Mouse (Mus musculus): ENCODE measurements around the gene Pkdrej. TPM values are rescaled to one million over a fixed set of nuclear protein-coding genes. Genes with fewer than 3 reads are reported as not detected.

Pkdrej gene
- polyA plus RNA-seq, 1 experiment = 0.47 TPM

GRCm38 (mm10) chr15:85810806-85811521 lies 10.6 kb downstream of the Pkdrej start:
- TF ChIP-seq CTCF (IDR thresholded peaks at IDR 0.05; ENCODE audit: borderline replicate concordance, insufficient read depth, low read length) (no peak), POLR2A (IDR thresholded peaks at IDR 0.05; ENCODE audit: low read depth, low read length) (no peak)
- Histone ChIP-seq H3K27ac (ENCODE audit: insufficient read depth, low read length) (no peak overlapping the region), H3K4me1 (ENCODE audit: control insufficient read depth, insufficient read depth, low read length) (0 out of 2 replicates have a peak, but pooled peaks cover 3% of the 10 kb centered on the region), H3K4me3 (ENCODE audit: insufficient read depth, low read length) (peak overlapping the region; percentile 74)

DNA sequence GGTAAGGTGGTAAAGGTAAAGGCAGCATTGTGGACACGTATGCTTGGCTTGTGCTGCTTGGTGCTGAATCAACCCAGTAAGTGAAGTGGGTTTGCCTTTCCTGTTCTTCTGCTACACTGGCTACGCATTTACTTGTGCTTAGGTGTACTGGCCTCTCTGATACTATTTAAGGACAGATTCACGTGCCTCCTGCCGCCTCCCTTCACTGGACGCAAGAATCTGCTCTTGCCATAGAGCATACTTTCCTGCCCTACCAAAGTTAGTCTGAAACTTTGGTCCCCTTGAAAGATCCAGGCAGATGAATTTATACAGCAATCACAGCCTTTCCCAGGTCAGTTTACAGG lies 11.1 kb downstream of the Pkdrej start:
- peak overlapping the region; percentile 74 for H3K4me3 ChIP-seq (ENCODE audit: insufficient read depth, low read length)
- no peak overlapping the region for H3K27ac ChIP-seq (ENCODE audit: insufficient read depth, low read length)
- TF ChIP-seq CTCF (IDR thresholded peaks at IDR 0.05; ENCODE audit: borderline replicate concordance, insufficient read depth, low read length) (no peak), POLR2A (IDR thresholded peaks at IDR 0.05; ENCODE audit: low read depth, low read length) (no peak)
- 0 out of 2 replicates have a peak, but pooled peaks cover 3% of the 10 kb centered on the region for H3K4me1 ChIP-seq (ENCODE audit: control insufficient read depth, insufficient read depth, low read length)

DNA sequence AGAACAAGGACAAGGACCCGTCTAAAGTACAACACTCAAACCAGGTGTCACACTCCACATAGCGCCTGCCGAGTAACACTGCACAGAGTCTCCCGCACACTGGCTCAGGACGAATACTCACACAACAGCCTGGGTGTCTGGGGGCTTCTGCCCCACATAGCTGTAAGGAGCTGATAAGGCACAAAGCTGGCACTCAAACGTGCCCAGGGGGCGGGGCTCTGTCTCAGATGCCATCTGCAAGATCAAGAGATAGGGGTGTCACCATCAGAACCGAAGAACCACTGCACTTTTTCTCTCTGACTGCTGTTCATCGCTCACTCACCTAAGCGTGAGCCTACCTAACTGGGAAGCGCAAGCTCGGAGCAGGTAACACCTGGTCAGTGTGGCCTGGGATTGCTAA lies 12.4 kb downstream of the Pkdrej start:
- Histone ChIP-seq H3K4me3 (ENCODE audit: insufficient read depth, low read length) (no peak overlapping the region), H3K27ac (ENCODE audit: insufficient read depth, low read length) (no peak overlapping the region), H3K4me1 (ENCODE audit: control insufficient read depth, insufficient read depth, low read length) (0 out of 2 replicates have a peak, but pooled peaks cover 3% of the 10 kb centered on the region)
- no peak for TF ChIP-seq POLR2A (IDR thresholded peaks at IDR 0.05; ENCODE audit: low read depth, low read length)
- no peak for TF ChIP-seq CTCF (IDR thresholded peaks at IDR 0.05; ENCODE audit: borderline replicate concordance, insufficient read depth, low read length)

DNA sequence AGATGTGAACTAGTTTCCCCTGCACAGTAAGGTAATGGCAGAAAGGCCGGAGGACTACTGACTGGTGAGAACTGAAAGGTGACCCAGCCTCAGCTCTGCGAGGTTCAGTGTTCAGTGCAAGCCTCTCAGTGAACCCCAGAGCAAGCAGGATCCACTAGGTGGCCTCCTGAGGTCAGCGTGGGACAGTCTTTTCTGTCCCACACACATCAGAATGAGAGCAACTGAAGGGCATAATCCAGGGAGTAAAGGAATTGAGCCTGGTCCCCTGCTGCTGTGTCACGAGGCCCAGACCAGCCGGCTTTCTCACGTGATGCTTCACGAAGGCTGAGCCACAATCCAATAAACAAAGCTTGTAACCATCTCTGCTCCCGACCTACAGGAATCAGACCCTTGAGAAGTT lies 13.1 kb downstream of the Pkdrej start:
- H3K4me3 ChIP-seq (ENCODE audit: insufficient read depth, low read length) = no peak overlapping the region
- TF ChIP-seq POLR2A (IDR thresholded peaks at IDR 0.05; ENCODE audit: low read depth, low read length) (no peak), CTCF (IDR thresholded peaks at IDR 0.05; ENCODE audit: borderline replicate concordance, insufficient read depth, low read length) (no peak)
- 0 out of 2 replicates have a peak, but pooled peaks cover 3% of the 10 kb centered on the region for H3K4me1 ChIP-seq (ENCODE audit: control insufficient read depth, insufficient read depth, low read length)
- no peak overlapping the region for H3K27ac ChIP-seq (ENCODE audit: insufficient read depth, low read length)

DNA sequence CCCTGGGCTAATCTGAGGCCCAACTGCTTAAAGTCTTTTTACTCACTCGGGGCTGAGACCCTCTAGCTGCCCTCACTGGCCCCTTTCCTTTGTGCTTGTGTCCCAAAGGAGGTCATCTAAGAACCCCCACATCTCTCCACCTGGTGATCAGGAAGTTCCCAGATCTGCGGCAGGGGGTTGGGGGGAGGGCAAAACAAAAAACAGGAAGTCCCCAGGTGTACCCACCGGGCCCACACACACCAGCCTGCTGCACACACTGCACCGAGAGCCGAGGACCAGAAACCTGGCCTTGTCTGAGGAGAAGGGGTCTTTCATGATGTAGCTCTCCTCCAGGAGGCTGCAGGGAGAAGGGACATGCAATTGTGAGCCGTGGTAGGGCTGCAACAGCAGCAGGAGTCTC lies 13.5 kb downstream of the Pkdrej start:
- Histone ChIP-seq H3K27ac (ENCODE audit: insufficient read depth, low read length) (no peak overlapping the region), H3K4me3 (ENCODE audit: insufficient read depth, low read length) (no peak overlapping the region), H3K4me1 (ENCODE audit: control insufficient read depth, insufficient read depth, low read length) (0 out of 2 replicates have a peak, but pooled peaks cover 3% of the 10 kb centered on the region)
- TF ChIP-seq CTCF (IDR thresholded peaks at IDR 0.05; ENCODE audit: borderline replicate concordance, insufficient read depth, low read length) (no peak), POLR2A (IDR thresholded peaks at IDR 0.05; ENCODE audit: low read depth, low read length) (no peak)

DNA sequence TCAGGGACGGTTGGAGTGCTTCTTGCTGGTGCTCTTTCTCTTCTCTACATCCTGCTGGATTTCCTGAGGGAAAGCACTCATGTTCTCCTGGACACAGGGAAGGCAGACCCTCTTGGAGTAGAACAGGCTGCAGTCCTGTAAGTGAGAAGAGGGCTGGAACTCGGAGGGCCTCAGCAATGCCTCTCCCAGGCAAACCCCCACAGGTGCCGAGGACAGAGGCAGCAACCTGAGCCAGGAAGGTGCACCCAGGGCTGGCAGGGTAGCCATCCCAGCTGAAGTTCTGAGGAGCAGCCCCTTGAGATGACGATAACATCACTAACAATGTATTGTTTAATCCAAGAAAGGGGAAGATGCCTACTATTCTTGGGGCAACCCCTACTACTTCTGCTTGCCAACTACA lies 14.1 kb downstream of the Pkdrej start:
- Histone ChIP-seq H3K4me3 (ENCODE audit: insufficient read depth, low read length) (no peak overlapping the region), H3K4me1 (ENCODE audit: control insufficient read depth, insufficient read depth, low read length) (0 out of 2 replicates have a peak, but pooled peaks cover 3% of the 10 kb centered on the region), H3K27ac (ENCODE audit: insufficient read depth, low read length) (no peak overlapping the region)
- TF ChIP-seq POLR2A (IDR thresholded peaks at IDR 0.05; ENCODE audit: low read depth, low read length) (no peak), CTCF (IDR thresholded peaks at IDR 0.05; ENCODE audit: borderline replicate concordance, insufficient read depth, low read length) (no peak)

DNA sequence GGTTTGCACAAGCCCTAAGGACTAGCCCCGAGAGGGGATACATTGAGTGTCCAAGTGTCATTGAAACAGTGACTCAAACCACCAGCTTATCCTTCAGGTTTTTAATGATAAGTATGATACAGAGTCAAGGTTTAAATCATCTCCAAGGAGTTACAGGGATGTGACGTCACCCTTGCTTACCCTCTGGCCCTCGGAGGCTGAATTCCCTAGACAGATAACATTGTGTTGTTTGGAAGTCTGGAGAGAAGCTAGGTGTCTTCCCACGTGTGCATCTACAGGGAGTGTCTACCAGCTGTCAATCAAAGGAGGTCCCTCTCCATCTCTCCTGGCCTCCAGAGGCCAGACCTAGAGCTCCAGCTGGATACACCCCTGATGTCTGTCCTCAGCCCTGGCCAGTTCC lies 14.6 kb downstream of the Pkdrej start:
- Histone ChIP-seq H3K4me1 (ENCODE audit: control insufficient read depth, insufficient read depth, low read length) (0 out of 2 replicates have a peak, but pooled peaks cover 3% of the 10 kb centered on the region), H3K4me3 (ENCODE audit: insufficient read depth, low read length) (no peak overlapping the region), H3K27ac (ENCODE audit: insufficient read depth, low read length) (no peak overlapping the region)
- TF ChIP-seq CTCF (IDR thresholded peaks at IDR 0.05; ENCODE audit: borderline replicate concordance, insufficient read depth, low read length) (no peak), POLR2A (IDR thresholded peaks at IDR 0.05; ENCODE audit: low read depth, low read length) (no peak)

DNA sequence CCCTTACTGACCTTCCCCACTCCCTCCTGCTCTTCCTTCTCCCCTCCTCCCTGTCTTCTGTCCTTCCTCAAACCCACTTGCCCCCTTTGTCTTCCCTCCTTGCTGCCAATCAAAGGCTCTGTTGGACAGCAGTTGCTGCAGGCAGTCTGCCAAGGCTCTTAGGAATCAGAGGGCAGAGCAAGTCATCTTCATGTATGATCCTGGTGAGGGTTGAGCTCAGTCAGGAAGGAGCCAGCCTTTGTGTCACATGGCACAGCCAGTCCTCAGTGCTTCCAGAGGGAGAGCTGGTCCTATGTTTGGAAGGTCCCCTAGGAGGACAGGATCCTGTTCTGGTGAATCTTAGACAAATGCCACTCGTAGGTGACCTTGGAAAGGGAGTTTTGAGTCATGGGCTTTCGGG lies 18.6 kb downstream of the Pkdrej start:
- no peak for TF ChIP-seq POLR2A (IDR thresholded peaks at IDR 0.05; ENCODE audit: low read depth, low read length)
- no peak for TF ChIP-seq CTCF (IDR thresholded peaks at IDR 0.05; ENCODE audit: borderline replicate concordance, insufficient read depth, low read length)
- Histone ChIP-seq H3K4me1 (ENCODE audit: control insufficient read depth, insufficient read depth, low read length) (no peaks in the 10 kb centered on the region), H3K4me3 (ENCODE audit: insufficient read depth, low read length) (no peak overlapping the region), H3K27ac (ENCODE audit: insufficient read depth, low read length) (no peak overlapping the region)

DNA sequence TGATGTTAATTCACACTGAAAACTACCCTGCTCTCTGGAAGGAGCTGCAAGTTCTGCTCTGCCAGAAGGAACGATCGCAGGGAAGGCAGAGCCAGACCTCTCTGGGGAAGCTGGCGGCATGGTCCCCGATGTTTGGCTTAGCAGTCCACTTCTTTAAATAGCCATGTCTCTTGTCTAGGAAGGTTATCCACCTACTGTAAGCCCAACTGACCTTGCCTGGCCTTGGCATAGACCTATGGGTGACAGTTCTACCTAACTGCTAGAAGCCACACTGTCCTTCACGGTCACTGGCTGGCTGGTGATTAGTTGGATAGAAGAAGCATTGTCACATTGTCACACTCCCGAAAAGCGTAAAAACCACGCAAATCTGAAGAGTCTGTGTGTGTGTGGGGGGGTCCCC lies 22.9 kb downstream of the Pkdrej start:
- TF ChIP-seq CTCF (IDR thresholded peaks at IDR 0.05; ENCODE audit: borderline replicate concordance, insufficient read depth, low read length) (no peak), POLR2A (IDR thresholded peaks at IDR 0.05; ENCODE audit: low read depth, low read length) (no peak)
- H3K4me1 ChIP-seq (ENCODE audit: control insufficient read depth, insufficient read depth, low read length) = no peaks in the 10 kb centered on the region
- no peak overlapping the region for H3K4me3 ChIP-seq (ENCODE audit: insufficient read depth, low read length)
- no peak overlapping the region for H3K27ac ChIP-seq (ENCODE audit: insufficient read depth, low read length)

- Histone ChIP-seq H3K4me1 (ENCODE audit: control insufficient read depth, insufficient read depth, low read length) (no peaks in the 10 kb centered on the region), H3K4me3 (ENCODE audit: insufficient read depth, low read length) (no peak overlapping the region), H3K27ac (ENCODE audit: insufficient read depth, low read length) (no peak overlapping the region)
- TF ChIP-seq POLR2A (IDR thresholded peaks at IDR 0.05; ENCODE audit: low read depth, low read length) (no peak), CTCF (IDR thresholded peaks at IDR 0.05; ENCODE audit: borderline replicate concordance, insufficient read depth, low read length) (no peak)
Measured at GRCm38 (mm10) chr15:85795516-85795915, 26.0 kb downstream of the Pkdrej start.
